Mouse (Mus musculus) brown adipose tissue, adult 24 weeks (tissue): ENCODE data around the gene Gm17545. TPM values are rescaled to one million over a fixed set of nuclear protein-coding genes. Genes with fewer than 3 reads are reported as not detected.

Experiments used
- H3K27ac ChIP-seq: fragments of 200-500 bp; replicated peaks from 2 replicates; pipeline ENCODE4 v1.5.1; 2012; ENCODE audit warnings: low read depth, mild to moderate bottlenecking, low read length
- H3K4me1 ChIP-seq: fragments of 200-500 bp; 2 replicates; pipeline ENCODE4 v1.6.1; 2012; ENCODE audit warnings: low read length, mixed read lengths; ENCODE audit not compliant: control insufficient read depth, insufficient read depth, insufficient read length
- H3K4me3 ChIP-seq: fragments of 200-500 bp; 2 replicates; pipeline ENCODE4 v1.5.1; 2012; ENCODE audit warnings: low read depth, mild to moderate bottlenecking, low read length, moderate library complexity; ENCODE audit not compliant: insufficient read depth
- polyA plus RNA-seq: library from polyadenylated mRNA; stranded (reverse); fragments of >200 nt; gene quantifications from 2 replicates; pipeline ENCODE4 v1.2.4, GENCODE M21; 2012; ENCODE audit not compliant: missing spikeins, insufficient read depth, insufficient read length

The Gm17545 gene
- polyA plus RNA-seq, 1 experiment, result not detected

DNA sequence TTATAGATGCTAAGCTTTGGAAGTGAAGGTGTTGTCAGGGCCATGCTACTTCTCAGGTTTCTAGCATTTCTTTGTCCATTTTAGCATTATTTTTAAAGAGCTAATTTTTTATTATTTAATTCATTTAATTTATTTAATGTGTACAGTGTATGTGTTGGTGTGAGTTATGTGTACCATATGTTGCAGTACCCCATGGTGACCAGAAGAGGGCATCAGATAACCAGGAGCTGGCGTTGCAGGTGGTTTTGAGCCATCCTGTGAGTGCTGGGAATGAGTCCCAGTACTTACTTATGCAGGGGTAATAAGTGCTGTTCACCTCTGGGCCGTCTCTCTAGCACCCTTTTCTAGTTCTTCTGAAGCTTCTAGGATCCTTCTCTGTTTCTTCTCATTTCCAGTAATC lies 41.0 kb downstream of the Gm17545 start:
- H3K4me1 ChIP-seq, result no peaks in the 10 kb centered on the region
- H3K27ac ChIP-seq, result no peak overlapping the region
- no peak overlapping the region for H3K4me3 ChIP-seq

DNA sequence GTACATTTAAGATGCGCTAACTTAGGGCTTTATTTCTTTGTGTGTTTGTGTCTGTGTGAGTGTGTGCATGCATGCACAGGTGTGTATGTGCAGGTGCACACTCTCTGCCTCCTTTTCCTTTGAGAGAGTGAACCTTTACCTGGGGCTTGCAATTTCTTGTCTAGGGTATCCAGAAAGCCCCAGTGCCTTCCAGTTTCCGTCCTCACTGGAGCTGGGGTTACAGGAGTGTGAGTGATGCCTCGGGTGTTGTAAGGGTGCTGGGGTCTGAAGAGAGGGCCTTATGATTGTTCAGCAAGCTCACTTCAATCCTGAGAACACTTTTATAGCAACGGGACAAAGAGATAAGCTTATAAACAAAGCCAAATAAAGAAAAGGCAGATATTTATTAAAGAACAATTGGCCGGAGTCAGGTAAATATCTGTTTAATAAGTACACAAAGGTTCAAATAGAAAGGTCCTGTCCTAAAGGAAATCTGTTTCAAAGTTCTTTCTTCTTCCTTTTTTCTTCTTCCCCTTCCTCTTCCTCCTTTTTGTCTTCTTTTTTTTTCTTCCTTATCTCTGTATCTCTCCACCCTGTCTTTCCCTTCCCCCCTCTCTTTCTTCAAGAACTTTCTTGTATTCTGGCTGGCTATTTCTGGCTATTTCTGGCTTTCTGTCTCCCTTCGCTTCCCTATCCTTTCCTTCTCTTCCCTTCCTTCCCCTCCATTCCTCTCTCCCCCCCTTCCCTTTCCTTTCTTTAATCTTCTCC lies 43.1 kb downstream of the Gm17545 start:
- H3K4me3 ChIP-seq, result no peak overlapping the region
- no peak overlapping the region for H3K27ac ChIP-seq
- no peaks in the 10 kb centered on the region for H3K4me1 ChIP-seq

DNA sequence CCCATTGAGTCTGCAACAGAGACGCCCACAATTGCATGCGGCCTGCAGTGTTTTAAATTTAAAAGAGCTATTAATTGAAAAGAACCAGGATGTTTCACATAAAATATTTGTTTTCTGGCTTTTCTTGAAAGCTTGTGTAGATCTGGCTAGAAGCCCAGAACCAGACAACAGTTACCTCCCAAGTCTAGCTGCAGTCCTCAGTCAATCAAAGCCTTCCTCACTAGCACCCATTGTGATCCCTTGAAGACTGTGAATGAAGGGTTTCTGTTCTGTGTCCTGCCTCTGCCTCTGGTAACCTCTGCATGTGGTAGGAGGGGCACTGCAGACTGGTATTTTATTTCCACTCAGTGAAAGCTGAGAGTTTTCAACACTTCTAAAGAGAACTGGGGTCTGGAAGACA lies 48.9 kb downstream of the Gm17545 start:
- Histone ChIP-seq H3K27ac (no peak overlapping the region), H3K4me1 (no peaks in the 10 kb centered on the region)

DNA sequence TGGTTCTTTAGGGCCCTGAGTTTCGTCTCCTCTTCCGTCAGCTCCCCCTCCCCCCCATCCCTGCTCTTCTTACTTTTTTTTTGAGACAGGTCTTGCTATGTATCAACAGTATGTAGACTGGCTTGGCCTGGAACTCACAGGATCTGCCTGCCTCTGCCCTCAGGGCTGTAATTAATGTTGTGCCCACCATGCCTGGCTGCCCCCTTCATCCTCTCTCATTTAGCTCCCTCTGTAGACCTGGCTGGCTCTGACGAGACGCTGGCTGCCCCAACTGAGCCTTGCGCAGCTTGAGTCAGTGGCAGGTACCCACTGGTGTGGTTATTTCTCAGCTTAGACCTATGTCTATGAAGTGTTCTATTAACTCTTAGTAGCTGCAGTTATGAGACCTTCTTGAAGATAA lies 49.5 kb downstream of the Gm17545 start:
- H3K4me3 ChIP-seq, result no peak overlapping the region
- H3K27ac ChIP-seq, result no peak overlapping the region
- no peaks in the 10 kb centered on the region for H3K4me1 ChIP-seq

More for the DNA sequence above, 48.9 kb downstream of the Gm17545 start:
- no peak overlapping the region for H3K4me3 ChIP-seq

DNA sequence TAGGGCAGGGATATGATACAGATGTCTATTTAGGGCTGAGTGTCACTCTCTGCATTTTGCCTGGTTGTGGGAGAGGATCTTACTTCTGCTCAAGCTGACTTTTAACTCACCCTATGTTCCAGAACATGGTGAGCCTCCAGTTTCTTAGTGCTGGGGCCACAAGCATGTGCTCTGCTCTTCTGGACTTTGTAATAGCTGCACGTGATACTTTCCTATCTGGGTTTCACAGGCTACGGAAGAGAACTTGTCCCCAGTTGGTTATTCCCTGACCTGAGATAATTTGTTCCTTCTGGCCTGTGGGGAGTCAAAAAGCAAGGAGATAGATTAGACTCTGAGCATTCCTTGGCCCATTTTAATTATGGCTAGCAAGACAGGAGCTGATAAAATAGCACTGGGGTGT lies 51.5 kb downstream of the Gm17545 start:
- no peak overlapping the region for H3K4me3 ChIP-seq
- H3K27ac ChIP-seq, result no peak overlapping the region

More for the DNA sequence above, 51.5 kb downstream of the Gm17545 start:
- no peaks in the 10 kb centered on the region for H3K4me1 ChIP-seq

Other genes with a start within 250 kb of the Gm17545 start
- gene Zfp809, start 228.6 kb upstream of the Gm17545 start, polyA plus RNA-seq, result 17.4 and 22.6 TPM in 2 replicates
- not detected in 2 replicates for gene Zfp599, start 194.4 kb upstream of the Gm17545 start, polyA plus RNA-seq
- gene Zfp810, start 146.6 kb upstream of the Gm17545 start, polyA plus RNA-seq, result 2.5 and 6.3 TPM in 2 replicates
- 2.6 and 3.3 TPM in 2 replicates for gene Anln, start 65.1 kb upstream of the Gm17545 start, polyA plus RNA-seq
- not detected in 2 replicates for gene 9530077C05Rik, start 42.8 kb upstream of the Gm17545 start, polyA plus RNA-seq
- 39.2 and 55.5 TPM in 2 replicates for gene Rp9, start 15.5 kb downstream of the Gm17545 start, polyA plus RNA-seq
- 6.3 and 6.4 TPM in 2 replicates for gene Bbs9, start 21.4 kb downstream of the Gm17545 start, polyA plus RNA-seq